Mouse (Mus musculus) forebrain, embryonic 15.5 days (tissue): Measurements from ENCODE around the gene Lsm14a. TPM values are rescaled to one million over a fixed set of nuclear protein-coding genes. Genes with fewer than 3 reads are reported as not detected.

Experiments used
- ATAC-seq: fragments of 200-750 bp; cut with Nextera tagmentation; replicated peaks from 2 replicates; pipeline ENCODE4 v1.8.0; 2017; ENCODE audit warnings: mild to moderate bottlenecking, moderate TSS enrichment, moderate library complexity
- H3K27ac ChIP-seq: fragments of 300-500 bp; sonication (generic); replicated peaks from 2 replicates; pipeline ENCODE4 v1.5.1; 2015; ENCODE audit warnings: mild to moderate bottlenecking, inconsistent platforms
- H3K27me3 ChIP-seq: fragments of 300-500 bp; sonication (generic); 2 replicates; pipeline ENCODE4 v1.6.1; 2015; ENCODE audit warnings: inconsistent platforms
- H3K36me3 ChIP-seq: fragments of 300-500 bp; sonication (generic); 2 replicates; pipeline ENCODE4 v1.6.1; 2015; ENCODE audit warnings: mild to moderate bottlenecking, inconsistent platforms
- H3K4me1 ChIP-seq: fragments of 300-500 bp; sonication (generic); 2 replicates; pipeline ENCODE4 v1.6.1; 2015; ENCODE audit warnings: inconsistent platforms
- H3K4me2 ChIP-seq: fragments of 300-500 bp; sonication (generic); replicated peaks from 2 replicates; pipeline ENCODE4 v1.6.1; 2015; ENCODE audit warnings: mild to moderate bottlenecking, inconsistent platforms
- H3K4me3 ChIP-seq: fragments of 300-500 bp; sonication (generic); 2 replicates; pipeline ENCODE4 v1.5.1; 2015; ENCODE audit warnings: mild to moderate bottlenecking, inconsistent platforms
- H3K9ac ChIP-seq: fragments of 300-500 bp; sonication (generic); replicated peaks from 2 replicates; pipeline ENCODE4 v1.6.1; 2015; ENCODE audit warnings: mild to moderate bottlenecking, inconsistent platforms
- H3K9me3 ChIP-seq: fragments of 300-500 bp; sonication (generic); 2 replicates; pipeline ENCODE4 v1.6.1; 2016; ENCODE audit warnings: inconsistent platforms
- whole genome bisulfite sequencing: fragments of 180-500 bp; shearing (Covaris S2); methylation state at CpG from one replicate; pipeline ENCODE4 v1.1.7; 2015; ENCODE audit warnings: mixed read lengths; 5-methylcytosine and 5-hydroxymethylcytosine counted together
- polyA plus RNA-seq: library from polyadenylated mRNA; unstranded; fragments of >200 nt; fragmentation: Nextera tagmentation; extraction: Ambion mirVana; gene quantifications from 2 replicates; pipeline ENCODE4 v1.2.1, GENCODE M21; 2015

The Lsm14a gene
- polyA plus RNA-seq, 1 experiment from 2014 or later = 76.7 TPM

DNA sequence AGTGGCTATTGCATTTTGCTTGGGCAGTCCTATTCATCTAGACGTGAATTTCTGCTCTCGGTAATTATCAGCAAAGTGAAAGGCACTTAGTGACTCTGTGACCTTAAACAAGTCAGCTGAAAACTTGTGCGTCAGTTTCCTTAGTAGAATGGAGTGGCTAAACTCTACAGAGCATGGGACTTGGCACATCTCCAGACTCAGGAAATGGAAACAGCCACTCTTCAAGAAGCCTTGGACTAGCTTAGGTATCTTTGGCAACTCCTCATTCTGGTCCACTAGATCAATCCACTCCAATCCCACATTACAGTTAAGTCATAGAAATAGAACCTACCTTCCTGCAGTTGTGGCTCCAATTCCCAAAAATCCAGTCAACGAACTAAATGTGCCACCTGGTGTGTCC, 87.7 kb downstream of the Lsm14a start:
- Histone ChIP-seq H3K4me2 (no peak overlapping the region), H3K9me3 (no peaks in the 10 kb centered on the region), H3K27me3 (no peaks in the 10 kb centered on the region), H3K9ac (no peak overlapping the region), H3K36me3 (no peaks in the 10 kb centered on the region; the same call in 1 of the 2 replicates), H3K27ac (no peak overlapping the region), H3K4me3 (no peak overlapping the region), H3K4me1 (no peaks in the 10 kb centered on the region)
- 63% methylated on average over 4 of the region's 4 CpGs for WGBS
- no peak for ATAC-seq

DNA sequence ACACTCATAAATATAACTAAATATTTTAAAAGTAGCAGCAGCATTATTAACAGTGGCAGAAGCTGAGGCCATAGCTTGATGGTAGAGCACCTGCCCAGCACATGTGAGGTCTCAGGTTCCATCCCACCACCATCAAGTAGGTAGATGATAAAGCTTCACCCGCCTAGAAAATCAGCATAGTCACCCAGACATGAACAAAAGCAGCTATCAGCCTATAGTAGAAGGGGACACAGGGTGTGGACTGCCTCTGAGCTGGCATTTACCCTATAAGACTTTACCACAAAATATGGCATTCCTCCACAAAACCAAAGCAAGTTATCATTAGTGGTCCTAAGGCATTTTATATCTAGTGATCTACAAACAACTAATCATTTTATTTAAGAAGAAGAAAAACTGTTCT, 90.5 kb downstream of the Lsm14a start:
- no peak overlapping the region for H3K27ac ChIP-seq
- no peak for ATAC-seq
- H3K27me3 ChIP-seq = no peaks in the 10 kb centered on the region
- H3K36me3 ChIP-seq = no peaks in the 10 kb centered on the region; the same call in 1 of the 2 replicates
- WGBS = 97% methylated on average over 1 of the region's 1 CpGs
- no peak overlapping the region for H3K4me2 ChIP-seq
- H3K9me3 ChIP-seq = no peaks in the 10 kb centered on the region
- no peaks in the 10 kb centered on the region for H3K4me1 ChIP-seq
- H3K4me3 ChIP-seq = no peak overlapping the region
- no peak overlapping the region for H3K9ac ChIP-seq

DNA sequence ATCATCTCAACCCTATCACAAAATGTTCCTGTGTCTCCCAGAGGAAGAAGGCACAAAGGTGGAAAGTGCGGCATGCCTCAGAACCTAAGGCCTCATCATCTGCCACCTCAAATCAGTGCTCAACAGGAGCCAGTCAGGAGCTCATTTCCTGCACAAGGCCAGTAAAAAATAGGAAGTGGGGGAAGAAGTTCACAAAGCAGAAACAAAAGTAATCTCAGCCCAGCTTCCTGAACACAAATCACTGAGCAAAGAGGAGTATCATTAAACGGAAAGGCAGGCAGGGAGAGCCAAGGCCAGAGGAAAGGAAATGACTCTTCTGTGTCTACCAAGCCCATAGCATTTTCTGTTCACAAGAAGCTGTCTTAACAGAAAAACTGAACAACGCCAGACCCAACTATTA, 91.2 kb downstream of the Lsm14a start:
- H3K27me3 ChIP-seq = no peaks in the 10 kb centered on the region
- no peak for ATAC-seq
- no peaks in the 10 kb centered on the region; the same call in 1 of the 2 replicates for H3K36me3 ChIP-seq
- no peak overlapping the region for H3K27ac ChIP-seq
- WGBS = 96% methylated on average over 3 of the region's 3 CpGs
- H3K4me3 ChIP-seq = no peak overlapping the region
- H3K9me3 ChIP-seq = no peaks in the 10 kb centered on the region
- H3K9ac ChIP-seq = no peak overlapping the region
- H3K4me2 ChIP-seq = no peak overlapping the region
- H3K4me1 ChIP-seq = no peaks in the 10 kb centered on the region

DNA sequence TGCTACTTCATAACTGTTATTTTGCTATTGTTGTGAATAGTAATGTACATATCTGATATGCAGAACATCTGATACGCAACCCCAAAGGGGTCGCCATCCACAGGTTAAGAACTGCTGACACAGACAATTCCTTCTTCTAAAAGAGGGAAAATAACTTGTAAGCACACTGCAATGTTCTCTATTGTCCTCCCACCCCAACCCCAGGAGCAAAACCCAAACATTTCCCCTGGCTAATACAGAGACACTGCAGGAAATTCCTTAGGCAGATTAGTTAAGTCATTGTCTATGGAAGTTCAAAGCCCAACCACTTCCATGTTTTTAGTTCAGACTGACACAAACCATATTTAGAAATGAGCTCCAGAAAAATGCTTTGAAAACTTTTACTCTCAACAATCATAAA, 94.3 kb downstream of the Lsm14a start:
- no peak overlapping the region for H3K4me2 ChIP-seq
- H3K36me3 ChIP-seq = no peaks in the 10 kb centered on the region; the same call in 1 of the 2 replicates
- no peak for ATAC-seq
- H3K9ac ChIP-seq = no peak overlapping the region
- no peaks in the 10 kb centered on the region for H3K9me3 ChIP-seq
- no peak overlapping the region for H3K4me3 ChIP-seq
- WGBS = 83% methylated on average over 2 of the region's 2 CpGs
- no peak overlapping the region for H3K27ac ChIP-seq
- H3K27me3 ChIP-seq = no peaks in the 10 kb centered on the region
- no peaks in the 10 kb centered on the region for H3K4me1 ChIP-seq

DNA sequence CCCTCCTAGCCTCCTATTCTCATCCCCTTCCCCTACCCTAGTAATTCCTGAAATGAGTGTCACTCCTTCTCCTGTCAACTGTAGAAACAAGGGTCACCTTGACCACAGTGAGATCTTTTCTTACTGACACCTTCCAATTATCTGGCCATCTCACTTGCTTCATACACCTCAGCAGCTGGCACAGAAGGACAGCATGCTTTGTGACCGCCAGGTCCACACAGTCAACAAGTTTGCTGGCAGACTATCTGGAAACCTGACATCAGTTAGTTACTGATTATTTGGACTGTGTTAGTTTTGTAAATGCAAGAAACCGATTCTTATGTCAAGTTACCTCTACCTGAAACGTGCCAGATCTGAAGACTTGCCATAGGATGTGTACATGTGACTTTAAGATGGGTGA, 97.0 kb downstream of the Lsm14a start:
- H3K9me3 ChIP-seq = no peaks in the 10 kb centered on the region
- no peaks in the 10 kb centered on the region for H3K36me3 ChIP-seq
- no peaks in the 10 kb centered on the region for H3K4me1 ChIP-seq
- WGBS = 95% methylated on average over 3 of the region's 3 CpGs
- no peak overlapping the region for H3K4me2 ChIP-seq
- no peaks in the 10 kb centered on the region for H3K27me3 ChIP-seq
- no peak overlapping the region for H3K9ac ChIP-seq
- no peak overlapping the region for H3K27ac ChIP-seq
- no peak for ATAC-seq
- H3K4me3 ChIP-seq = no peak overlapping the region

Other genes with a start within 250 kb of the Lsm14a start
- gene Uba2, start 223.7 kb downstream of the Lsm14a start, polyA plus RNA-seq = 202 and 208 TPM in 2 replicates
- gene Pdcd2l, start 196.7 kb downstream of the Lsm14a start, polyA plus RNA-seq = 78.1 and 80.6 TPM in 2 replicates
- gene Gpi1, start 163.0 kb downstream of the Lsm14a start, polyA plus RNA-seq = 173 and 180 TPM in 2 replicates
- gene Gm6096, start 142.3 kb downstream of the Lsm14a start, polyA plus RNA-seq = not detected in 2 replicates
- 25.4 and 28.1 TPM in 2 replicates for gene 4931406P16Rik, start 79.8 kb downstream of the Lsm14a start, polyA plus RNA-seq